Mouse (Mus musculus): ENCODE measurements around the gene Kdm1a.
A peak's percentile ranks its signal among the peaks of the same experiment; 100 is the strongest.

The Kdm1a gene

DNA sequence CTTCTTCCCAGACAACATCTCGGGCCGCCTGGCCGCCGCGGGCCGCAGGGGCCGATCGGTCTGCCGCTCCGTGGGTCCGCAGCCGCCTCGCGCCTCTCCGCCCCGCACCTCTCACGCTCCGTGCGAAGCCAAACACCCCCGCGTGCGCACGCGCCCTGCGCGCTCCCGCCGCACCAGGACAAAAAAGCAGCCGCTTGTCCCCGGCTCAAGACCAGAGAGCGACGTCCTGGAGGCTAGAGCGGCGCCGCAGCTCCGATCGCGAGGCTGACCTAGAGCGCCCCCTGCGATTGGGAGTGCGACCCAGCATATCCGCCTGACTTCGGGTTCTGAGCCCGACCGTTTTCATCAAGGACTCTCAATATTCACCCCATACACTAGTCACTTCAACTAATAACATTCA, at the start of gene Kdm1a:
Gene Kdm1a (minus strand): TSS at position 156 of the 400 bp plus-strand sequence.
- peak; percentile 83 for DNase-seq (ENCODE audit: low spot score)

DNA sequence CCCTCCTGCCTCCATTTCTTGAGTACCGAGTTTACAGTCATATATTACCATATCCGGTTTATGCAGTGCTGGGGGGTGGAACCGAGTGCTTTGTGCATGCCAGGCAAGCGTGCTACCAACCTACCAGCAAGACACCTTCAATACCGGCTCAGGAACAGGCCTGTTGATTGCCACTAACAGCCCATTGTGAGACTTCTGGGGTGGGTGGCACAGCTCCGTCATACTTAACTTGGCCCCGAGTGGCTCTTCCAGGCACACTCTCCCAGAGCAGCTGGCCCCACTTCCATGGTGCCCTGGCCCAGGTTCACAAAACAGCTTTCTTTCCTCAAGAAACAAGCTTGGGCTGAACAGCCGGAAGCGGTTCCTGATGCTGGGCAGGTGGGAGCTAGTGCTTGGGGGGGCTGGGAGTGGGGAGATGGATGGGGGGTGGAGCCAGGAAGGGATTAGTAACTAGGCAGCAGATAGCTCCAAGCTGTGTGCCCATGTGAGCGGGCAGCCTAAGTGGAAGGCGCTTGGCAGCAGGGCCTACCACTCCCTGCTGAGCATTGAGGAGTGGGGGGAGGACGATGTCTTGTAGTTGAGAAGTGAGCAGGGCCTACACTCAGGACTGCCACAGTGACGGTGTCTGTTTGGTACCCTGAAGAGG, 49.5 kb upstream of the Kdm1a start:
- DNase-seq (ENCODE audit: low spot score), result no peak

DNA sequence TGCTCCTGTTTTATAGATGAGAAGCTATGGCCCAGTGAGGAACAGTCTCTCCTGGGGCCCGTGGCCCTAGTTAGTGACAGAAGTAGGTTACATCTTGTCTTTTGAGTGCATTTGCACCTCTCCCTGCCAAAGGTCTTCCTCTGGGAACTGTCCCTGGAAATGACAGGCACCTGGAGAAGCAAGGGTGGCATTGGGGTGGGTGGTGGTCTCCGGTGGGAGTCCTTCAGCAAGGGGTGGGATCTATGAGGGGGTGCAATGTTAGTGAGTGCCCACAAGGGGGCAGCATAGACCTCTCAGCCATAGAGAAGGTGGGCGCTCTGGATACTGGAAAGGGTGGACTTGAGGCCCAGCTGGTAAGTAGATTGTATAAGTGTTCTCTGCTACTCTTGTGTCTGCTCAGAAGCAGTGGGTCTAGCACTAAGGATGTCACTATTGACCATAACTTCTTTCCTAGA, 48.9 kb upstream of the Kdm1a start:
- no peak for DNase-seq (ENCODE audit: low spot score)

DNA sequence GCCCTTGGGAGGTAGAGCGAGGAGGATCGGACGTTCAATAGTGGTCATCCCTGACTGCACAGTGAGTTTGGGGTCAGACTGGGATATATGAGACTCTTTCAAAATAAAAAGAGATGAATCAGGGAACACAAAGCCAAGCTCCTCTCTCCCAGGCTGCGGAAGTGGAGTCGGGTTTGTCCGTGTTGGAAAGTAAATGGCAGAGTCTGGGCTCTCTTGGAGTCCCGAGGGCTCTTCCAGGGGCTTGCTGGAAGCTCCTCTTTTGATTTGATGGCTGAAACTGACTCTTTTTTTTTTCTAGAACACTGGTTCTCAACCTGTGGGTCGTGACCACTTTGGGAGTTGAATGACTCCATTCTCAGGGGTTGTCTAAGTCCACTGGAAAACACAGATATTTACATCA, 47.7 kb upstream of the Kdm1a start:
- no peak for DNase-seq (ENCODE audit: low spot score)

DNA sequence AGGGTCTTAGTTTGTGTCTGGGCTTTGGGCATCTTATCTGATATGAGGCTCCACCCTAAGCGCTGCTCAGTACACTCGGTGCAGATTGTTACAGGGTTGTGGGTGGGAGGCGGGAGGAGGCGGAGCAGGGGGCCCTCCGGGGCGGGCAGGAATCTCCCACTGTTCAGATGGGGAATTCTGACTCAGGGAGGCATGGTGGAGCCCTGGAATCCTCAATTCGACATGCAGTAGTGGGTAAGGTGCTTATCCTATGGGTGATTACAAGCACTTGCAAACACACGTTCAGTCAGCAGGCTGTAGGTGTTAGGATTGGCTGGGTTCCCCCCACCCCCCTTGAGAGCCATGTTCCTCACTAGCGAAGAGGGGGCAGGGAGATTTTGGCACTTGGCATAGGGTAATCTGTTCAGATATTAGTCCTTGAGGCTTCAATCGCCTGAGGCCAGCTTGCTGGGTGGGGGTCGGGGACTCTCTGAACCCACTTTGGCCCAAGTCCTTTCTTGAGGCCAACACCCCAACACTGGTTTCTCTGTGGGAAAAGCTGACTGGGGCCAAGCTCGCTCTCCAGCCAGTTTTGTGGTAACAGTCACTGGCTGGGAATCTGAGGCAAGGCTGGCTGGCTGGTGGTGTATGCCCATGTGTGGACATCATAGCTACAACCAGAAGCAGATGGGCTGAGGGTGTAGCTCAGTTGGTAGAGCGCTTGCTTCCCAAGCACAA, 47.1 kb upstream of the Kdm1a start:
- no peak for DNase-seq (ENCODE audit: low spot score)

DNA sequence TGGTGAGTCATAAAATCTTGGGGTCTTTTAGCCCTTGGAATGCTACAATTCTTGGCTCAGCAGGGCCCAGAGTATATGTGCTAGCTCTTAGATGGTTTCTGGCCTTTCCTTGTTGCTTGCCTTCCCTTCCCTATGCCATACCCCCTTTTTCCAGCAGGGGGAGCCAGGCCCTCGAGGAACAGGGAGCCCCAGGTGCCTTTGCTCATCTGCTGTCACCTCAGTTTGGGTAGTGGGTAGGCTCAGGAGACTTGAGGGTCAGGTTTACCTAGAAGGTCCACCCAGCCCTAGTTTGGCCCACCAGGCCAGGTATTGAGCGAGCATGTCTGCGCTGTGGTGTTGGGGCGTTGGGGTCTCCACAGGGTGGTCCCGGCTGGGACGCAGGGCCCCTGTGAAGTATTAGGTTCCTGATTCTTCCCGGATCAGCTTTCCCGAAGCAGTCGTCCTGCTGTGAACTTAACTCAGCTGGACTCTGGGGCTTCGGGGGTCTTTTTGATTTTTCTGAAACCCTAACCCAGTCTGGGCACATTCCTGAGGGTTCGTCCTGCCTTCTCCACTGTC, 46.5 kb upstream of the Kdm1a start:
- DNase-seq (ENCODE audit: low spot score), result peak; percentile 72

DNA sequence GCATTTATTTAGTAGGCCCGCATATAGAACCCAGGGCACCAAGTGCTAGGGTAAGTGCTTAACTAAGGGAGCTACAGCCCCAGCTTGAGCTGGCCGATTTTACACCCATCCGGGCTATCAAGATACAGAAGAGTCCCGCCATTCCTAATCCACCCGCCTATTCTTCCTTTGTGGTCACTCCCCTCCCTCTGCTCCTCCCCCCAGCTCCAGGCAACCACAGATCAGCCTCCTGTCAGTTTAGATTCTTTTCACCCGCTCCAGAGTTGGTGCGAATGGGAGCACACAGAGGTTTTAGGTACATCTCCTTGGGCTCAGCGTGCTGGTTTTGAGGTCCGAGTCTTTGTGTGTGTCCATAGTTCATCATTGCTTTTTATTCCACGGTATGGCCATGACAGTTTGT, 36.4 kb upstream of the Kdm1a start:
- no peak for DNase-seq (ENCODE audit: low spot score)

DNA sequence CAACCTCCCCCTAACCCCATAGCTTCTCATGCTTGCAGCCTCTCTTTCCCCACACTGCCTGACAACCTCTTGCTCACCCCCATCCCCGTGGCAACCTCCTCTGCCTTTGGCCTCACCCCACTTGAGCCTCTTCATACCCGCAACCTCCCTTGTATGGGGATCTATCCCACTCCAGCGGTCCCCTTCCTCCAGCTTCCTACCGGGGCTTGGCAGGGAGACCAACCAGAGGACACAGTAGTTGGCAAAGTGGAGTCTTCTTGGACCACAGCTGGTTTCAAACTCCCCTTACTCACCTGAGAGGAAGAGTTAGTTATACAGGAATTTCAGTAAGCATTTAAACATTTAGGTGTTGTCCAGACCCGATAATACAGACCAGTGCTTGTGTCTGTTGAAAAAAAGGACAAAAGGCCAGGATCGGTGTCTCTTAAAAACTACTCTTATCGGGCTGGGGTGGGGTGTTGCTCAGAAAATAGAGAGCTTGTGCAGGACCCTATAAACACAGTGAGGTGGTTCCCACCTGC, 35.8 kb upstream of the Kdm1a start:
- DNase-seq (ENCODE audit: low spot score), result no peak

DNA sequence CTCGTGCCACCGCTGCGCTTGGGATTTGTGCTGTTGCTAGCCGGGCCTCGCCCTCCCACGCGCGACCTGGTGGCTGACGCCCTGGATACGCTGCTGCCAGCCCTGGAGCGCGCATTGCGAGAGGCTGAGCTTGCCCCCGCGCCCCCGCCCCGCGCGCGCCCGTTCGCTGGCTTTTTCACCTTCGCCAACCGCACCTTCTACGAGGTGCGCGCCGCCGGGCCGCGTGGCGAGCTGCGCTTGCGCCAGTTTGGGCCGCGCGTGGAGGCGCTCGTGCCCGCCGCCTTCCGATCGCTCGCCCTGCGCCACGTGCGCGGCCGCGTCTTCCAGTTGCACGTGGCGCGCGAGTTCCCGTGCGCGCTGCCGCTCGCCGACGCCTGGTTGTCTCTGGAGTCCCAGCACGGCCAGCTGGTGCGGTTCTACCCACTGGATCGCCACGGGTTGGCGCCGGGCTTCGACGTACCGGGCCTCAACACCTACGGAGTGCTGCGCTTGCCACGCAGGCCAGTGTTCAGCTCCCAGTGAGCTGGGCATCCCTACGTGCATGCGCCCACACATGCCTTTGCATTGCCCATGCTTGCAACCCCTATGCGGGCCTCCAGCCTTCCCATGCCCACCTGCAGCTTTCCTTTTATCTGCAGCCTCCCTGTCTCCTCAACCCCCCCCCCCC, 35.2 kb upstream of the Kdm1a start:
- peak; percentile 67 for DNase-seq (ENCODE audit: low spot score)

DNA sequence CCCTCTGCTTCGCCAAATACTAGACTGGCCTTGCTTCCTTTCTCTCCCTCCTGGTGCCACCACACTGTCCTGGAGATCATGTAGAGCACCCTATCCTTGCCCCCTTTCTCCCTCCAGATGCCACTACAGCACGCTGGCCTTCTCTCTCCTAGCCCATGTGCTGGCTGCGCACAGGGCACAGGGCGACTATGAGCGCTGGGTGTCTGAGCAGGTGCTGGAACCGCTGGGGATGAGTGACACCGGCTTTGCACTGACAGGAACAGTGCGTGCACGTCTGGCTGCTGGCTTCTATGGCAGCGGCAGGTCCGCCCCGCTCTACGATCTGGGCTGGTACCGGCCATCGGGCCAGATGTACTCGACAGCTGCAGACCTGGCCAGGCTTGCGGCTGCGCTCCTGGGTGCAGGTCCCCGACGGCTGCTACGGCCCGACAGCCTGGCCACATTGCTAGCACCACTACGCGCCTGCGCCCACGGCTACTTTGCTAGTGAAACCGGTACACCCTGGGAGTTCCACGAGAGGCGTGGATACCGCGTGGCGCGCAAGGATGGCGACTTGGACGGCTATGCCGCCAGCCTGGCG, 34.5 kb upstream of the Kdm1a start:
- DNase-seq (ENCODE audit: low spot score), result no peak

DNA sequence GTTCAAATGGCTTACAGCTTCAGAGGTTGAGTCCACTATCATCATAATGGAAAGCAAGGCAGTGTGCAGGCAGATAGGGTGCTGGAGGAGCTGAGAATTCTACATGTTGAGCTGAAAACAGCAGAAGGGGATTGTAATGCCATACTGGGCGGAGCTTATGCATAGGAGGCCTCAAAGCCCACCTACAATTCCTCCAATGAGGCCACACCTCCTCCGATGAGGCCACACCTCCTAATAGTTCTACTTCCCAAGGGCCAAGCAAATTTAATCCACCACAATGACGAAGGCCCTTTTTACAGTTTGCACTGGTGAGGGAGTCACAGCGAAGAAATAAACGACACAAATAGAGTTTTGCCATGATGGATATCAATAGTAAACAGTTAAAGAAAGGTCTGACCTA, 34.0 kb upstream of the Kdm1a start:
- DNase-seq (ENCODE audit: low spot score), result no peak

DNA sequence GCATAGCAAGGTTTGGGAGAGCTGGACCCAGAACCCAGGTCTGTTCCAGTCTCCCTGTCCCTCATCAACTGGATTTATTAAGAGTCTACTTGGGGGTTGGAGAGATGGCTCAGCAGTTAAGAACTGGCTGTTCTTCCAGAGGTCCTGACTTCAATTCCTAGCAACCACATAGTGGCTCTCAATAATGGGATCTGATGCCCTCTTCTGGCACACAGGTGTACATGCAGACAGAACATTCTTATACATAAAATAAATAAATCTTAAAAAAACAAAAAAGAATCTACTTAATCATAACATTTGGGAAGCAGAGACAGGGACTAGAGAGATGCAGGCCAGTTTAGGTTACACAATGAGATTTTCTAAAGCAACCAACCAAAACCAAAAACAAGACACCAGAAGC, 33.5 kb upstream of the Kdm1a start:
- no peak for DNase-seq (ENCODE audit: low spot score)

DNA sequence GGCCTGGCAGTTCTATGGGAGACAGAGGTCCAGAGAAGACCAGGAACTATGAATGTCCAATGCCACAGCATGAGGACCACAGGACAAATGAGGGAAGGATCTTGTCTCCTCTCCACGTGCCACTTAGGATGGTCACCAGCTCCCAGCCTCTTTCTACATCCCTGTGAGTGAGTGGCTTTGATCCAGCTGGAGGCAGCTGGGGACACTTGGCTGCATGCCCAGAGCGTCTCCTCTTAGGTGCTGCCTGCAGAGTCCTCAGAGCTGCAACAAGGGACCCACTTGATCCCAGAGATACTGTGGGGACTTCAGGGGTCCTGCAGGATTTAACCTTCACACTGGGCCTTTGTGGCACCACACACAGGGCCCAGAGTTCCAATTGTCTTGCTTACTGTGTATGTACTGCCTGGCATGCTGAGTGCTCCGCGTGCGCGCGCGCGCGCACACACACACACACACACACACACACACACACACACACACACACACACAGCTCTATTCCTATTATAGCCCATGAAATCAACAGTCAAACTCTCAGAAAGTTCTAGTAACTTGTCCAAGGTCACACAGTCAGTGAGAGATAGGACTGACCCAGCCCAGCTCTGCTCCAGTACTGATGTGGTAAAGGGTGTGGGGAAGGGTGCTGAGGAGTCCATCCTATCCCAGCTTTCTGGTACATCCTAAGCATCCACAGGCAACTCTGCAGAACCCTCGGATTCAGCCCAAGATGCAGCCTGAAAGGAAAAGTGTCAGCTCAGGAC, 28.9 kb upstream of the Kdm1a start:
- no peak for DNase-seq (ENCODE audit: low spot score)

DNA sequence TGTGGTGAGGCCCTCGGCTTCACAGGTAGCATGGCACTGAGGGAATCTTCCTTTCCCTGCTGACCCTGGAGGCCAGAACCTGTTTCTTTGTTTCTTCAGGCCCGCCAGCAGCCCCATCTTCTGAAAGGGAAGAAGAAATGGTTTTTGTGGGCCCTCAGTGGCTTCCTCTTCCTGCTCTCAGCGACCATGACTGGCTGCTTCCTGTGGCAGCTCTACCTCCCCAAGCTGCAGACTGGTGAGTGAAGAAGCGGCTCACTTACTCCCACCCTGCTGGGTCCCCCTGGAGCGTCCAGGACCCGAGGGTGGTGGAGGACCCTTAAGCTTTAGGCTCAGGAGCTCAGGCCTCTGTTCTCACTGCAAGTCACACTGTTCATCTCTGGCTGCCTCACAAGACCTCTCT, 24.1 kb upstream of the Kdm1a start:
- no peak for DNase-seq (ENCODE audit: low spot score)

DNA sequence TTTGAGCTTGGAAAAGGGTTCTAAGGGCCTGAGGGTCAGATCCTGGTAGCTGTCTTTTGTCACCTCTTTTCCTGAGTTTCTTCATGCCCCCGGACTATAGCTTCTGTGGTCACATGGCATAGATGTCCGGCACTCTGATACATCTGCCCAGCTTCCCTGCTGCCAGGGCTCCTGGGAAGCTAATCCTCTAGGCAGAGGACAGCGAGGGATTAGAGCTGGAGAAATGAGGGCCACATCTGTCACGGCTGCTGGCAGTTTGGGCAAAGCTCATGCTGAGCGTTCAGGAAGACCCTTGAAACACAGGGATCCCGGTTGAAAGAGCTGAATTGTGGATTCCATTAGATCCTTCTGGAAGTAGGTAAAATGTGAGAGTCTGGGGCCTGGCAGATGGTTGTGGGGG, 19.9 kb upstream of the Kdm1a start, which contains the start of gene Lactbl1:
Gene Lactbl1 (plus strand): TSS at position 234 of the 400 bp plus-strand sequence.
- DNase-seq (ENCODE audit: low spot score), result no peak

DNA sequence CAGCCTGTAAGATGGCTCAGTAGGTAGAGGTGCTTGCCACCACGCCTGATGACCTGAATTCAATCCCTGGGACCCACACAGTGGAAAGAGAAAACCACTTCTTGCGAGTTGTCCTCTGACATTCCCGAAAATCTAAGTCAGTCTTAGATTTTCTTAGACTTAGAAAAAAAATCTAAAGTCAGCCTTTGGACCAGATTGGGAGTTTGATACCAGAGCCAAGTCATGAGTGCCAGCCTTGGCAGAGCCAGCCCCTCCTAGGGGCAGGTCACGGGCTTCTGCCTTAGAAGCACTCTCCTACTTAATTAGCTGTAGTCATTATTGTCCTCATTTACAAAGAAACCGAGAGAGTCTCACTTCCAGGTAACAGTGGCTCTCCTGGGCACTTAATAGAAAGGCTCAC, 19.4 kb upstream of the Kdm1a start:
- no peak for DNase-seq (ENCODE audit: low spot score)

DNA sequence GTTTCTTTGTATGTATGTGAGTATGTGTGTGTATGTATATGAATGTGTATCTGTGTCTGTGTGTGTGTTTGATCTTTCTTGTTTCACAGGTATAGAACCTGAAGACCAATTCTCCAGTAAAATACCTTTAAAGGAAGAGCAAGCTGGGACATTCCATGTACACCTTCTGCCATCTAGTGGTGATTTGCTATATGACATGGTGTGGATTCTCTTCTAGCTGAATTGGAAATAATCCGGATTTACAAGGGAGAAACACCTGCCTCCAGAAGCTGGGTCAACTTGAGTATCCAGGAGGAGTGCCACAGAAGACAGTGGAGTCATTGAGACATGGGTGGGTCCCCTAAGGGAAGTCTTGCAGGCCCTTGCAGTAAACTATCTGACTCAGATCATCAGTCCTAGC, 18.8 kb upstream of the Kdm1a start:
- peak; percentile 48 for DNase-seq (ENCODE audit: low spot score)

DNA sequence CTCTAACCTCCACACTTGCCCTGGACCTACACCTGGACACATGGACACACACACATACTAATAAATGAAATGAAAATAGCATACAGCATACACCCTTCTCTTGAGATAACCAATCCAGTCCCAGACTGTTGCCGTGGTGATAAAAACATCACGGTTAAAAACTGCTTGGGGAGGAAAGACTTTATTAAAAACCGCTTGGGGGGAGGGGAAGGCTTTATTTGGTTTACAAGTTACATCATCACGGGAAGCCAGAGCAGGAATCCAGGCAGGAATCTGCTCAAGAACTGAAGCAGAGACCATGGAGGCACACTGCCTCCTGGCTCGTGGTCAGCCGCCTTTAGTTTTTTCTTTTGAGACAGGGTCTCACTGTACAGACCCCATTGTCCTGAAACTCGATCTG, 11.1 kb upstream of the Kdm1a start:
- no peak for DNase-seq (ENCODE audit: low spot score)

DNA sequence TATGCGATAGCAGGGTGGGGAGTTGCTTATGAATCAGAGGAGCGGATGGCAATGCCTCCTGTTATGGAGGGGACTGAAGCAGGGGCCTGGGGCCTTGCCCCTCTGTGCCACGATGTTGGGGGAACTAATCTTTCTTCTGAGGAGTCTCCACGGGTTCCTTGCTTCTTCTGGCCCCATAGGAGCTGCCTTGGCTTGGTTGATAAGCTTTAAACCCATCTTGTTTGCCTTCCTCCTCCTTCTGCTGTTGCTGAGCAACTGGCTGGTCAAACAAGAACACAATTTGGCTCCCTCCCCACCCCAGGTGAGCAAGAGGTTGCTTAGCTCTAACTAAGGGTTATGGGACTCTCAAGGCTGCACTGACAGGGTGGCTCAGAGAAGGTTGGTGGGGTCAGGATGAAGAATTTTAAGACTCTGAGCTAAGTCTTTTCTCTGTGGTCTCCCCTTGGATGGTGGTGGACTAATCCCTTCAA, 7.9 kb upstream of the Kdm1a start, which contains the start of gene Tex46:
Gene Tex46 (plus strand): TSS at position 51 of the 470 bp plus-strand sequence.
- no peak for DNase-seq (ENCODE audit: low spot score)

DNA sequence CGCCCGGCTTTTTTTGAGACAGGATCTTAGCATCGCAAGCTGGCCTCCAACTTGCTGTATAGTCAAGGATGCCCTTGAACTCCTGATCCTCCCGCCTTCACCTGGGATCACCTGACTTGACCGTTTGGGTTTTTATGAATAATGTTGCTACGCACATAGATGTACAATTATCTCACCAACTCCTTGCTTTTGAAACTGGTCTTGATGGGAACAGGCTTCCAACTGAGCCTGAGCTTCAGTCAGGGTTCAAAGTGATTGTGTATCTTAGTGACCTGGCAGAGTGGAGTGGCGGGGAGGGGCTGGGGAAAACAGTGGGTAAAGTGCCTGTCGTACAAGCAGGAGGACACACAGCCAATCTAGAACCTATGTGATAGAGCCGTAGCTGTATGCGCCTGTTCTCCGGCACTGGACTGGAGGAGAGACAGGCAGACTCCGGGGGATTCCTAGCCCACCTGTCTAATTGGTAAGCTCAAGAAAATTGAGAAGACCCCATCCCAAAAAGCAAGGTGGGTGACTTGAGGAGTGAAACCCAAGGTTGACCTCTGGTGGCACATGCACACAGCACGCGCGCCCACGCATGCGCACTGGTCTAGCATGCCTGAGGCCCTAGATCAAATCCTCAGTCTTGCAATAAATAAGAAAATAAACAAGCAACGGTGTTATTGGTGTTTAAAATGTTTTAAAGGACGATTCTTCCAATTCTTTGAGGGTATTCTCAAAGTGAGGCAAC, 3.4 kb upstream of the Kdm1a start:
- DNase-seq (ENCODE audit: low spot score), result no peak
